Mouse (Mus musculus) ovary, postnatal 14 days (tissue): Measurements from ENCODE around the gene Snrpd3.
"Not testable (repeated sequence)": the region's sequence is repeated elsewhere in the genome, so short reads cannot be mapped to it uniquely, and the experiment has no call there.

Experiments used
- DNase-seq: peaks from one replicate; pipeline ENCODE4 v3.0.0; 2022; ENCODE audit warnings: low spot score

The Snrpd3 gene

GRCm38 (mm10) chr10:75501641-75502040 is 15.7 kb upstream of the Snrpd3 start:
- DNase-seq, result no peak

GRCm38 (mm10) chr10:75503692-75504091 is 13.7 kb upstream of the Snrpd3 start:
- no peak for DNase-seq

GRCm38 (mm10) chr10:75504234-75505129 is 12.9 kb upstream of the Snrpd3 start:
- no peak for DNase-seq

DNA sequence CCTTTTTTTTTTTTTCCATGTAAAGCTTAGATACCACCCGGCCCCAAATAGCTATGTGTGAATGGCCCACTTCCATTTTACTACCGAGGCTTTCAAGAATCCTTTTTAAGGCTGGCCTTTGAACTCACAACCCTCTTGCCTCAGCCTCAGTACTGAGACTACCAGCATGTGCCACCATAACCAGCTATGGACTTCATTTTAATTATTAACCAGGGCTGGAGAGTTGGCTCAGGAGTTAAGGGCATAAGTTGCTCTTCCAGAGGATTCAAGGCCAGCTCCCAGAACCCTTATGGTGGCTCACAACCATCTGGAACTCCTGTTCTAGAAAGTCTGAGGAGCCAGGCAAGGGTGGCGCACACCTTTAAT is 12.2 kb upstream of the Snrpd3 start:
- DNase-seq, result no peak

DNA sequence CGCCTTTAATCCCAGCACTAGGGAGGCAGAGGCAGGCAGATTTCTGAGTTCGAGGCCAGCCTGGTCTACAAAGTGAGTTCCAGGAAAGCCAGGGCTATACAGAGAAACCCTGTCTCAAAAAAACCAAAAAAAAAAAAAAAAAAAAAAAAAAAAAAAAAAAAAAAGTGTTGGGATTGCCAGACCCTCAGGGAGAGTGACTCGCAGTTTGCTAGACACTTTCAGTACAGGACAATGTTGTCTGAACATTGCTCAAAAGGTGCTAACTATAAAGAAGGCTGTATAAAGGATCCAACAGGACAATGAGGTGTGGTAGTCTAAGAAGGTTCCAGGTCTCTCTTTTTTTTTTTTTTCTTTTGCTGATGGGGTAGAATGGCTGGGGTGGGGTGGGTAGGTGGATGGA is 11.4 kb upstream of the Snrpd3 start:
- not testable (repeated sequence) for DNase-seq

DNA sequence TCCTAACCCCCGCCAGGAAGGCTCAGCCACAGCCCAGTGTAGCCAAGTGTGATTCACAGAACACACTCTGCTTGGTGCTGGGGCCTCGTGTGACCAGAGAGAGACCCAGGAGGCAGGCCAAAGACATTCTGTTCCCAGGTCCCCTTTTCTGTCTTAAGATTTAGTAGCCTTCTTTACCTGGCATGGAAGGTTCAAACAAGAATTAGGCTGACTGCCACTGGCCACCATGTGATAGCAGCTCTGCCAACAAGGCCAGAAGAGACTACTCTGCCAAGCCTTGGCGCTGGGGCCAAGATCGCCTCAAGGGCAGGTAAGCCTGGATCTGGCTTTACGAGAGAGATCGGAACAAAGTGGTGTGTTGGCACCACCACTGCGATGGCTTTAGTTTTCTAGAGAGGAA is 6.9 kb upstream of the Snrpd3 start:
- no peak for DNase-seq

- DNase-seq, result no peak
Observed at GRCm38 (mm10) chr10:75511060-75511459, 6.3 kb upstream of the Snrpd3 start.

- no peak for DNase-seq
Observed at GRCm38 (mm10) chr10:75511897-75512296, 5.5 kb upstream of the Snrpd3 start.

DNA sequence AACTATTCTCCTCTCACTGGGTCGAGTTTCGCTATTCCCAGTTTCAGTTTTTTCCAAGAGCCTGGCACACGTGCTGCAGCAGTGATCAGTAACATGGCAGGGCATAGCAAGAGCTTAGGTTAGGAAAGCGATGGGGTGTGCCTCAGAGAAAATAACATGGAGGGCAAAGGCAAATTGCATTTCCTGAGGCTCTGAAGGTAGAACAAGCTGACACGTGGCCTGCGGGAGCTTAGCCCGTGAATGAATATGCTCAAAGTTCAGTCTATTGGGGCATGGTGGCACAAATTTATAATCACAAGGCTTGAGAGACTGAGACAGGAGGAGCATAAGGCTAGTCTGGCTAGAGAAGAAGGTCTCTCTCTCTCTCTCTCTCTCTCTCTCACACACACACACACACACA is 4.6 kb upstream of the Snrpd3 start:
- no peak for DNase-seq

GRCm38 (mm10) chr10:75513306-75514067 is 3.9 kb upstream of the Snrpd3 start:
- no peak for DNase-seq

GRCm38 (mm10) chr10:75514361-75514760 is 3.0 kb upstream of the Snrpd3 start:
- no peak for DNase-seq

DNA sequence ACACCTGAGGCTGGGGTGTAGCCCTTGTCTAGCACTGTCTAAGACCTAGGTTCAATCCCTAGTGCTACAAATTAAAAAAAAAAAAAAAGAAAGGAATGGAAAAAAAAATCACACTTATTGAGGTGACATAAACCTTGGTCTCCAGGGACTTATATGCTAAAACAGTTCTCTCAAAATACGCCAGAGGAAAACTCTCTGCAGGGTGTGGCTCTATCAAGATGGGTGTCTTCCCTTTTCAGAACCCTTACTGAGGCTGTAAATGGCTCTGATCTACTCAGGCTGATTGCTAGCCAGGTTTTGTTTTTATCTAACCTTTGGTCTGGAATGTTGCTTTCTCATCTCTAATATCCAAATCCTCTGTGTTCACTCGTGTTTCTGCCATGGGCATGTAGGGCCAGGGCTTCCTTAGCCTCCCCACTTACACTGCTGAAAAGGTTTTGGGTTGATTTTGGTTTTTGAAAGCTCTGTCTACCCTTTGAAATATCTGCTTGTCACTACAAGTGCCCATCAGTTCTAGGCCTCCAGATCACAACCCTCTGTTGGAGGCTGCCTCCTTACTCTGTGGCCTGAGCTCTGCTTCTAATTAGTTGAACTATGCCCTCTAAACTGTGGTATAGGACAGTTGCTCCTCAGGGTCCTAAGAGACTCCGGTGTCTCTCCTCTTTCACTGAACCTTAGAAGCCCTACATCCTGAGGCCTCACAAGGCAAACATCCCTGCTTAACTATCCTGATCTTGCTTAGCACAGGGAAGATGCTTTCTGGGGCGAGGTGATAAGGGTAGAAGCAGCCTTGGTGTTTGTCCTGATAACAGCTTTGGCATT is 1.9 kb upstream of the Snrpd3 start:
- DNase-seq, result no peak

GRCm38 (mm10) chr10:75516038-75516723 is 1.2 kb upstream of the Snrpd3 start:
- no peak for DNase-seq

DNA sequence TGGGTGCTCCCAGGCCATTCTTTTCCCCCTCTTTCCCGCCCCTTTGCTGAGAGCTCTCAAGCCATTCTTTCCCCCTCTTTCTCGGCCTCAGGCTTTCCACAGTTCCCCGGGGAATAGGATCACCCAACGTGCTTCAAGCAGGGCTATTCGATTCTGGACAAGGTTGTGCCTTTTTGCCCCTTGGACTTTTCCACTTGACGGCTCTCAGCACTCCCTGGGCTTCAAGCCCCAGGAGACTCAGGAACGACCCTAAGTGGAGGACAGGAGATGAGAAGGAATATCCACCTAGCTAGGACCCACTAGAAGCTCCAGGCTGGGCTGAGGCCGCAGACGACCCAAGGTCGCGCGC is 653 bp upstream of the Snrpd3 start:
- DNase-seq, result no peak

- peak; percentile 97 for DNase-seq
Observed at GRCm38 (mm10) chr10:75517758-75518143, 400 bp downstream of the Snrpd3 start, which contains the start of gene Gucd1. Gene Gucd1 (minus strand): TSS chr10:75517972.

- no peak for DNase-seq
Observed at GRCm38 (mm10) chr10:75520581-75520980, 3.2 kb downstream of the Snrpd3 start.

DNA sequence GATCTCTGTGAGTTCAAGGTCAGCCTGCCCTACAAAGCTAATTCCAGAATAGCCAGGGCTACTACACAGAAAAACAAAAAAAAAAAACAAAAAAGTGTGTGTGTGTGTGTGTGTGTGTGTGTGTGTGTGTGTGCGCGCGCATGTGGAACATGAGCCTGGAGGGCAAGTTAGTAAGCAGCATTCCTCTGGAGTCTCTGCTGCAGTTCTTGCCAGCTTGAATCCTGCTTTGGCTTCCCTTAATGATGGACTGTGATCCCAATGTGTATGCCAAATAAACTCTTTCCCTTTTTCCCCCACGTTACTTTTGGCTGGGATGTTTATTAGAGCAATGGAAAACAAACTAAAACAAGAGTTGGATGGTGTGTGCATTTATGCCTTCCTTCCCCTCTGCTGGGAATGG is 4.3 kb downstream of the Snrpd3 start:
- no peak for DNase-seq

- not testable (repeated sequence) for DNase-seq
Observed at GRCm38 (mm10) chr10:75525450-75525849, 8.1 kb downstream of the Snrpd3 start.

GRCm38 (mm10) chr10:75530322-75530721 is 13.0 kb downstream of the Snrpd3 start:
- DNase-seq, result no peak

GRCm38 (mm10) chr10:75531532-75532090 is 14.3 kb downstream of the Snrpd3 start:
- no peak for DNase-seq

DNA sequence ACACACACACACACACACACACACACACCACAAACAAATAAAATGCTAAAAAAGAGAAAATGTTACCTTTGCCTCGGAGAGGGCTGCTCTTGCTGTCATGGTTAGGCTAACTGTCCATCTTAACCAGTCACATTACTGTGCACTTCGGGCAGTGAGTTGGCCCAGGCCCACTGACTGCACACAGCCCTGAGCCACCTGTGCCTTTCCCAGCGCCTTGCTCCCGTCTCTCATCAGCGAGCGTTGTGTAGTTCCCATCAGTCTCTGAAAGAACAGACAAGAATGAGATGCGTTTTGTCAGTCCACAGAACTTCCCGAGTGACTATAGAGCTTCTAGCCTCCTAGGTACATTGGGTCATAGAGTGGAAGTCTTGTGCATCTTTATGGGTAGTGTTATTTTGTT is 16.9 kb downstream of the Snrpd3 start:
- no peak for DNase-seq

DNA sequence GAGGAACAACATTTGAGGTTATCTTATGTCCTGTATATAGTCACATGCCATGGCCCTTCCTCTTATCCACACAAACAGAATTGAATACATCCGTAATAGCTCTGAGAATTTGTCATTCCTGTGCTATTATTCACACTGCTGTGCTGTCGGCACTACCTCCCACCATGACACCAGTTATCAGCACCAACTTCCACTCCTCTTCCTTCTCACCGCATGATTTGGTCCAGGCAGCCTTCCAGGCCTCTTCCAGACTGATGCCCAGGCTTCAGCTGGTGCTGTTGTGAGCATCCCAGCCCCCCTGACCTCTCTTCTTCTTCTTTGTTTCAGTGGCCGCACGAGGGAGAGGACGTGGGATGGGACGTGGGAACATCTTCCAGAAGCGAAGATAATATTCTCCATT is 17.6 kb downstream of the Snrpd3 start:
- no peak for DNase-seq
